Mouse (Mus musculus) hindbrain, embryonic 10.5 days (tissue): Measurements from ENCODE around the gene Ulk4. TPM values are rescaled to one million over a fixed set of nuclear protein-coding genes. Genes with fewer than 3 reads are reported as not detected.
"Not testable (repeated sequence)": the region's sequence is repeated elsewhere in the genome, so short reads cannot be mapped to it uniquely, and the experiment has no call there.

ENCODE experiments used
- DNase-seq: peaks from one replicate; pipeline ENCODE4 v3.0.0-alpha.2; 2017; ENCODE audit warnings: low spot score
- H3K27ac ChIP-seq: fragments of 300-500 bp; sonication (generic); 2 replicates; pipeline ENCODE4 v1.5.1; 2016; ENCODE audit warnings: mild to moderate bottlenecking, moderate library complexity
- H3K27me3 ChIP-seq: fragments of 300-500 bp; sonication (generic); 2 replicates; pipeline ENCODE4 v1.6.1; 2016; ENCODE audit warnings: mild to moderate bottlenecking; ENCODE audit not compliant: poor library complexity, insufficient read depth, severe bottlenecking
- H3K36me3 ChIP-seq: fragments of 300-500 bp; sonication (generic); 2 replicates; pipeline ENCODE4 v1.6.1; 2016; ENCODE audit warnings: mild to moderate bottlenecking, moderate library complexity
- H3K4me1 ChIP-seq: fragments of 300-500 bp; sonication (generic); replicated peaks from 2 replicates; pipeline ENCODE4 v1.6.1; 2016; ENCODE audit warnings: mild to moderate bottlenecking
- H3K4me3 ChIP-seq: fragments of 300-500 bp; sonication (generic); 2 replicates; pipeline ENCODE4 v1.5.1; 2016; ENCODE audit warnings: mild to moderate bottlenecking, moderate library complexity
- H3K9me3 ChIP-seq: fragments of 300-500 bp; sonication (generic); 2 replicates; pipeline ENCODE4 v1.6.1; 2016; ENCODE audit warnings: mild to moderate bottlenecking, moderate library complexity
- WGBS: fragments of 180-500 bp; shearing (Covaris S2); methylation state at CpG from one replicate; pipeline ENCODE4 v1.1.7; 2016; 5-methylcytosine and 5-hydroxymethylcytosine counted together
- polyA plus RNA-seq: library from polyadenylated mRNA; unstranded; fragments of >200 nt; fragmentation: Nextera tagmentation; extraction: Ambion mirVana; gene quantifications from 2 replicates; pipeline ENCODE4 v1.2.1, GENCODE M21; 2016

Gene Ulk4
- polyA plus RNA-seq, 1 experiment from 2014 or later = 123 TPM

DNA sequence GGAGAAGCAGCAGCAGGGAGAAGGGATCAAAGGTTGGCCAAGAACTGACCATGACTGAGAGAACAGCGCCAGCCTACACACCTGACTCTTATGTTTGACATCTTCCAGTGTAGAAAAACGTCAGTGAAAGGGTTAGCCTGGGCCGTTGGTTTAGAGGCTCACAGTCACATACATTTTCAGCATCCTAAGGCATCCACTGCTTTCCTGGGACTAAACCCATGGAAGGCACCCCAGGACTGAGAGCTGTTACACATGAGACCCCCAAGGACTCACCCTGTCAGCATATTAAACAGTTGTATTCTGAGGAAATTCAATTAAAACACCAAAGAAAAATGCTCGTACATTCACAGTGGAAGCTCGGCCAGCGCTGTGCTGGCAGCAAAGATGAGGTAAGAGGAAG, 37.4 kb downstream of the Ulk4 start:
- DNase-seq = no peak
- 84% methylated on average over 6 of the region's 6 CpGs for WGBS

GRCm38 (mm10) chr9:121218636-121219035, 58.4 kb downstream of the Ulk4 start:
- 0 out of 2 replicates have a peak overlapping the region, but pooled peaks have one; percentile 29 for H3K27ac ChIP-seq
- H3K9me3 ChIP-seq = peaks cover 7% of the 10 kb centered on the region; the same call in 1 of the 2 replicates
- peak; percentile 3 for DNase-seq
- H3K27me3 ChIP-seq = no peaks in the 10 kb centered on the region
- H3K4me1 ChIP-seq = peaks cover 7% of the 10 kb centered on the region; the same call in 1 of the 2 replicates
- 84% methylated on average over 11 of the region's 11 CpGs for WGBS
- H3K36me3 ChIP-seq = peaks cover 7% of the 10 kb centered on the region; the same call in 1 of the 2 replicates
- H3K4me3 ChIP-seq = no peak overlapping the region

More for the DNA sequence above, 37.4 kb downstream of the Ulk4 start:
- no peaks in the 10 kb centered on the region for H3K36me3 ChIP-seq
- no peak overlapping the region for H3K27ac ChIP-seq
- H3K27me3 ChIP-seq = no peaks in the 10 kb centered on the region
- H3K4me1 ChIP-seq = 0 out of 2 replicates have a peak, but pooled peaks cover 2% of the 10 kb centered on the region
- no peak overlapping the region for H3K4me3 ChIP-seq
- no peaks in the 10 kb centered on the region for H3K9me3 ChIP-seq

DNA sequence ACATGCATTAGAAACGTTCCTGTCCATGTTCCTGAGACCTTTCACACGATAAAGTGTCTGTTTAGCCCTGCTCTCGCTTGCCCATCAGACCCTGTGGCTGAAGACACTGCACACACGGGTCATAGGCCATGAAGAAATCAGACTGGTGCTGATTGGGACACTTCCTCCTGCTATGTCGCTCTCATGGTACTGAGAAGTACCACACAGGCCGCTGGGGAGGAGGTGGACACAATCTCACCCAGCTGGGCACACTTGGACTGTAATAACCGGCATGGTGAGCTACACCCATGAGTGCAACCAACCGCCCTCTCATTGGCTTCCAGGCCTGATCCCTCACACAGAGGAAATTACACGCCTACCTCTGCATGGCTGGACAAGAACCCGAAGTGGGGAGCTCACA, 58.8 kb downstream of the Ulk4 start:
- DNase-seq = peak; percentile 2
- no peak overlapping the region for H3K27ac ChIP-seq
- WGBS = 88% methylated on average over 10 of the region's 10 CpGs
- peaks cover 7% of the 10 kb centered on the region; the same call in 1 of the 2 replicates for H3K36me3 ChIP-seq
- peaks cover 7% of the 10 kb centered on the region; the same call in 1 of the 2 replicates for H3K9me3 ChIP-seq
- no peaks in the 10 kb centered on the region for H3K27me3 ChIP-seq
- no peak overlapping the region for H3K4me3 ChIP-seq
- H3K4me1 ChIP-seq = peaks cover 7% of the 10 kb centered on the region; the same call in 1 of the 2 replicates

GRCm38 (mm10) chr9:121217742-121218141, 59.3 kb downstream of the Ulk4 start:
- no peak overlapping the region for H3K4me3 ChIP-seq
- no peak overlapping the region for H3K27ac ChIP-seq
- WGBS = 93% methylated on average over 10 of the region's 10 CpGs
- peaks cover 7% of the 10 kb centered on the region; the same call in 1 of the 2 replicates for H3K9me3 ChIP-seq
- H3K27me3 ChIP-seq = no peaks in the 10 kb centered on the region
- no peak for DNase-seq
- peaks cover 7% of the 10 kb centered on the region; the same call in 1 of the 2 replicates for H3K36me3 ChIP-seq
- peaks cover 7% of the 10 kb centered on the region; the same call in 1 of the 2 replicates for H3K4me1 ChIP-seq

- Histone ChIP-seq H3K4me3 (no peak overlapping the region), H3K27me3 (no peaks in the 10 kb centered on the region), H3K27ac (0 out of 2 replicates have a peak overlapping the region, but pooled peaks have one; percentile 45), H3K4me1 (peaks cover 7% of the 10 kb centered on the region; the same call in 1 of the 2 replicates), H3K9me3 (peaks cover 7% of the 10 kb centered on the region; the same call in 1 of the 2 replicates), H3K36me3 (peaks cover 7% of the 10 kb centered on the region; the same call in 1 of the 2 replicates)
- 82% methylated on average over 20 of the region's 20 CpGs for WGBS
- DNase-seq = peak; percentile 2
Measured at GRCm38 (mm10) chr9:121216536-121217320, 60.3 kb downstream of the Ulk4 start.

- no peak overlapping the region for H3K4me3 ChIP-seq
- peaks cover 7% of the 10 kb centered on the region; the same call in 1 of the 2 replicates for H3K4me1 ChIP-seq
- H3K27me3 ChIP-seq = no peaks in the 10 kb centered on the region
- peak overlapping the region; percentile 6; the same call in 1 of the 2 replicates for H3K27ac ChIP-seq
- peaks cover 10% of the 10 kb centered on the region; the same call in 1 of the 2 replicates for H3K9me3 ChIP-seq
- peak; percentile 78 for DNase-seq
- WGBS = 34% methylated on average over 3 of the region's 3 CpGs
- peaks cover 7% of the 10 kb centered on the region; the same call in 1 of the 2 replicates for H3K36me3 ChIP-seq
Measured at GRCm38 (mm10) chr9:121215349-121216000, 61.5 kb downstream of the Ulk4 start.

DNA sequence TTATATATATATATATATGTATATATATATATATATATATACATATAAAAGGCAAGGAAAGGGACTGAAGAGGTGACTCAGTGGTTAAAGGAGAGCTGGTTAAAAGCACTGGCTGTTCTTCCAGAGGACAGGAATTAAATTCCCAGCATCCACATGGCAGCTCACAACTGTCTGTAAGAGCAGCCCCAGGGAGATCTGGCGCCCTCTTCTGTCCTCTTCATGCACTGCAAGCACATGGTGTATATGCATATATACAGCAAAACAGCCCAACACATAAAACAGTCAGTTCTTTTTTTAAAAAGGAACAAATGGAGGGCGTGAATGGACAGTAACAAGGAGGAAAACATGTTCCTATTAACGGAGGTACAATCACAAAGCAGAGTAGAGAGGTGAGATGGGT, 64.7 kb downstream of the Ulk4 start:
- Histone ChIP-seq H3K9me3 (peaks cover 14% of the 10 kb centered on the region; the same call in 1 of the 2 replicates), H3K27me3 (no peaks in the 10 kb centered on the region), H3K4me1 (no peaks in the 10 kb centered on the region; the same call in 1 of the 2 replicates), H3K36me3 (peaks cover 27% of the 10 kb centered on the region), H3K27ac (no peak overlapping the region), H3K4me3 (no peak overlapping the region)
- 57% methylated on average over 3 of the region's 3 CpGs for WGBS
- no peak for DNase-seq

- Histone ChIP-seq H3K36me3 (peaks cover 39% of the 10 kb centered on the region), H3K4me1 (peaks cover 5% of the 10 kb centered on the region; the same call in 1 of the 2 replicates), H3K9me3 (peaks cover 7% of the 10 kb centered on the region; the same call in 1 of the 2 replicates), H3K4me3 (no peak overlapping the region), H3K27me3 (no peaks in the 10 kb centered on the region), H3K27ac (no peak overlapping the region)
- DNase-seq = no peak
- 70% methylated on average over 7 of the region's 7 CpGs for WGBS
Measured at GRCm38 (mm10) chr9:121205046-121205445, 72.0 kb downstream of the Ulk4 start.

DNA sequence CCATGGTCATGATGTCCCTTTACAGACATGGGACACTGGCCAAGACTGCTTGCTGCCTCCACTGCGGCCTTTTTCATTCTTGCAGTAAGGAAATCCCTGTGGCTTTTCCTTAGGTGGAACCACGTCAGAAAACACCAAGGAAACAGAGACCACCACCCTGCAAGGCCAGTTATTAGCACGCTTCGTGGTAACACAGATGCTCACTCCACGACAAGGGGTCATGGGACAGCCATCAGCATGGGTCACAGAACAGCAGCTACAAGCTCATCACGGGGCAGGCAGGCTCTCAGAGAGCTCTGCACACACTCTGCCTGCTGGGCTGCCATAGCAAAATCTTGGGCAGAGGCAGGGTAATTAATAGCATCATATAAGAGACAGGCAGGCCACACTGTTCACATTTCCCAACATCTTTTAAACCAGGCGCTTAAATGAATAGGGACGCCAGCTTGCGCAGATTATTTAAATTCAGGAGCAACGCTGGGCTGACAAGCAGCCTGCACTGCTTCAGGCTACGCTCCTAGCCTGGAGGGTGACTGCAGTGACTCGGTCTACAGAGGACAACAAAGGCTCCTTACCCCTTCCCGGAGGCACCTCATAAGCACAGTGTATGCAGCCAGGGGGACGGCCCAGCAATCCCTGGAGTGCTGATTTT, 72.7 kb downstream of the Ulk4 start:
- Histone ChIP-seq H3K4me3 (no peak overlapping the region), H3K27ac (0 out of 2 replicates have a peak overlapping the region, but pooled peaks have one; percentile 5), H3K27me3 (no peaks in the 10 kb centered on the region), H3K9me3 (peaks cover 4% of the 10 kb centered on the region; the same call in 1 of the 2 replicates), H3K4me1 (peaks cover 5% of the 10 kb centered on the region; the same call in 1 of the 2 replicates), H3K36me3 (peaks cover 36% of the 10 kb centered on the region)
- 77% methylated on average over 14 of the region's 14 CpGs for WGBS
- DNase-seq = no peak

DNA sequence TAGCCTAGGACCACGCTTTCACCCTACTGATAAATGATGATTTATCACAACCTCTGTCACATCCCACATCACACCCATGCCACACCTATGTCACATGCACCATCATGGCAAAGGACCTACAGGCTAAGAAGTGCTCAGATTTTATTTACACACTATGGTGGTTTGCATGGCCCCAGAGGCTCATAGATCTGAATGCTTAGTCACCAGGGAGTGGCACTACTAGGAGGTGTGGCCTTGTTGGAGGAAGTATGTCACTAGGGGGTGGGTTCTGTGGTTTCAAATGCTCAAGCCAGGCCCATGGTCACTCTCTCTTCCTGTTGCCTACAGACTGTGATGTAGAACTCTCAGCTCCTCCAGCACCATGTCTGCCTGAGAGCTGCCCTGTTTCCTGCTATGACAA, 73.3 kb downstream of the Ulk4 start:
- WGBS = 94% methylated on average over 1 of the region's 1 CpGs
- peaks cover 3% of the 10 kb centered on the region; the same call in 1 of the 2 replicates for H3K9me3 ChIP-seq
- no peak overlapping the region for H3K27ac ChIP-seq
- DNase-seq = no peak
- peaks cover 5% of the 10 kb centered on the region; the same call in 1 of the 2 replicates for H3K4me1 ChIP-seq
- no peak overlapping the region for H3K4me3 ChIP-seq
- peaks cover 31% of the 10 kb centered on the region for H3K36me3 ChIP-seq
- no peaks in the 10 kb centered on the region for H3K27me3 ChIP-seq

DNA sequence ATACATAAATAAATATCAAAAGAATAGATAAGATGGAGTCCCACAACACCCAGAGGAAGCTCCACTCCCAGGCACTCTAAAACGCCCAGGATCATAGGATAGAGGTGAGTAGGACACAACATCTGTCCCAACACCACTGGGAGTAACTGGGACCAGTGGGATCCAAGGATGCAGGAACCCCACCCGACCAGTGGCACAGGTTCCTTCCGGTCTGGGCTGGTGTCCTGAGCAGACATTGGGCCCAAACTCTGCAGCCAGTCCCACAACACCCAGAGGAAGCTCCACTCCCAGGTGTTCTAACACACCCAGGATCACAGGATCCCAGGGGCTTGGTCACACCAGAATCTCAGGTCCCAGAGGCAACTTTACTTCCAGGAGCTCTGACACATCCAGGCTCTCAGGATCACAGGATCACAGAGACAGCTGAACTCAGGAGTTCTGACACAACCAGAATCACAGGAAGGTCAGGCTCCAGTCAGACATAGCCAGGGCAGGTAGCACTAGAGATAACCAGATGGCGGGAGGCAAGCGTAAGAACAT, 77.8 kb downstream of the Ulk4 start:
- H3K4me3 ChIP-seq, H3K27me3 ChIP-seq, H3K4me1 ChIP-seq, H3K27ac ChIP-seq, DNase-seq: not testable (repeated sequence)
- peaks cover 35% of the 10 kb centered on the region for H3K36me3 ChIP-seq
- WGBS = 86% methylated on average over 5 of the region's 5 CpGs
- peaks cover 23% of the 10 kb centered on the region for H3K9me3 ChIP-seq

DNA sequence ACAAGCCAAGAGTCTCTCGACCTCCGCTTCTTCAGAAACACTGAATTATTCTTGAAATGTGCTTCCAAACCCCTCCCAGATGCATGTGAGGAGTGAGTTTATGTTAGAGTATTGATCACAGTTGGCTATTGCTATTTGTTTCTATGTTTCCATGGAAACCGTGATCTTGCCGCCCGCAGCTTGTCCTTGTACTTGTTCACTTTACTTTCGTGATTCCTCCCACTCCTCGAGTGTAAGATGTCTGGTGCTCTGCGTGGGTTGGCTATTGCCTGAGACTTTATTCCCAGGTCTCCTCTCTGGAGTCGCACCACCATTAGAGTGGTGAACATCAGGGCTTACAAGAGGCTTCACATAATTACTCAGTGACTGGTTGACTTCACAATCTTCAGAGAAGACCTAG, 80.5 kb downstream of the Ulk4 start:
- Histone ChIP-seq H3K36me3 (peaks cover 54% of the 10 kb centered on the region), H3K9me3 (peaks cover 43% of the 10 kb centered on the region), H3K4me1 (no peaks in the 10 kb centered on the region), H3K27me3 (no peaks in the 10 kb centered on the region), H3K27ac (no peak overlapping the region), H3K4me3 (no peak overlapping the region)
- no peak for DNase-seq
- WGBS = 89% methylated on average over 9 of the region's 9 CpGs
